Mouse (Mus musculus) cerebellum, adult 11-12 months (tissue): ENCODE results near the gene Zpbp2.
A peak's percentile ranks its signal among the peaks of the same experiment; 100 is the strongest.
"Not testable (repeated sequence)": the region's sequence is repeated elsewhere in the genome, so short reads cannot be mapped to it uniquely, and the experiment has no call there.

Experiments used
- DNase-seq: peaks from one replicate; pipeline ENCODE4 v3.0.0; 2022

Zpbp2 gene

GRCm38 (mm10) chr11:98590548-98591445, 39.9 kb downstream of the Zpbp2 start:
- DNase-seq = peak; percentile 60

GRCm38 (mm10) chr11:98595021-98595420, 44.1 kb downstream of the Zpbp2 start:
- no peak for DNase-seq

DNA sequence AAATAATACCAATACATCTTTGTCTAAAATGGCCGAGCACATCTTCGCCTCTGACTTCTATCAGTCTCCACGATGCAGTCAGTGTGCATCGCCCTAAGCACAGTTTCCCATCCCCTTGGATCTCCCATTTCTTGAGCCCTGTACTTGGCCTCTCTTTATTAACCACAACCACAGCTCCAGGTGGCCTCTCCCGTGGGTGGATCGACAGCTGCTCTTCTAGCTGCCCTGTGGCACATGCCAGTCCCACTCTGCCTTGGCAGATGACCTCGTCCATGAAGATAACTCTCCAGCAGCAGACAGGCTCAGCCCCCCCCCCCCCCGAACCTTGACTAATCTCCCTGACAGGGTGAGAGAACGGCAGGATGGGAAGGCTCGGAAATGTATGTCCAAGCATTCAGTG, 44.6 kb downstream of the Zpbp2 start:
- no peak for DNase-seq

- DNase-seq = no peak
Measured at GRCm38 (mm10) chr11:98595955-98596354, 45.1 kb downstream of the Zpbp2 start.

DNA sequence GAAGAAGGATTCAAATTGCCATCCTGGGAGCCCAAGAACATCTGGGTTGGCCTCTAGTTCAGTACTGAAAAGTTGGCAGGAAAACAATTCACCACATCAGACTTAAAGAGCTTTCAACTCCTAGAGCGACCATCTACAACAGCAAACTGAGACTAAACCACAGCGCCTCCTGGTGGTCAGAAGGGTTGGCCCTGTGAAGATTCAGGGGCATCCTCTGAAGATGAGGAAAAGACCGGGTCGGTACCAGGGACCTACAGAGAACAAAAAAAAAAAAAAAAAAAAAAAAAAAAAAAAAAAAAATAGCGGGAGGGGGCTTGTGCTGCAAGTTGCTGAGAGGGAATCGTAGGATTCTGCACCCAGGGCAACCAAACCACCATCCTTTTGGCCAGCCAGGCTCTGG, 46.5 kb downstream of the Zpbp2 start:
- DNase-seq = no peak

- no peak for DNase-seq
Measured at GRCm38 (mm10) chr11:98597991-98598390, 47.1 kb downstream of the Zpbp2 start, which contains the start of gene Lrrc3c. Gene Lrrc3c (plus strand): TSS chr11:98598291.

DNA sequence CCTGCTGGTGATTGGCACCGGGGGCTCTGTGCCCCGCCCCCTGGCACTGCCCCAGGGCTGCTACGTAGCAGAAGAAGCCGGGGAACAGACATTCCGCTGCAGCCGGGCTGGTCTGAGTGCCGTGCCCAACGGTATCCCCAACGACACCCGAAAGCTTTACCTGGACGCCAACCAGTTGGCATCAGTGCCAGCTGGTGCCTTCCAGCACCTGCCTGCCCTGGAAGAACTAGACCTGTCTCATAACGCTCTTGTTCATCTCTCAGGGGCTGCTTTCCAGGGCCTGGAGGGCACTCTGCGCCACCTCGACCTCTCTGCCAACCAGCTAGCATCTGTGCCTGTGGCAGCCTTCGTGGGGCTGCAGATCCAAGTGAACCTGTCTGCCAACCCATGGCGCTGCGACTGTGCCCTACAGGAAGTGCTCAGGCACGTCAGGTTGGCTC, 48.0 kb downstream of the Zpbp2 start:
- DNase-seq = peak; percentile 75

DNA sequence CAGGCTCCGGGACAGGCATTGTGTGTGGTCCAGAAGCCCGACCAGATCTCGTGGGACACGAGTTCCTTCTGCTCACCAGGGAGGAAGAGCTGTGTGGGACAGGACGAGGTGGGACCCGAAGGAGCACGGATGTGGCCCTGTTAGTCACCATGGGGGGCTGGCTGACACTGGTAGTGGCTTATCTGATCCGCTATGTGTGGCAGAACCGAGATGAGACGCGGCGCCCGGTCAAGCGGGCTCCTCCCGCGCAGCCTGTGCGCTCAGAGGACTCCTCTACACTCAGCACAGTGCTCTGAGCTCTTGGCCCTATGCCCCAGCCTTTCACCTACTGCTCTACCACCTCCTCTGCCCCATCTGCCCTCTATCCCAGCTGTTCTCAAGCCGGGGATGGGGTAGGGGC, 48.4 kb downstream of the Zpbp2 start:
- DNase-seq = no peak

DNA sequence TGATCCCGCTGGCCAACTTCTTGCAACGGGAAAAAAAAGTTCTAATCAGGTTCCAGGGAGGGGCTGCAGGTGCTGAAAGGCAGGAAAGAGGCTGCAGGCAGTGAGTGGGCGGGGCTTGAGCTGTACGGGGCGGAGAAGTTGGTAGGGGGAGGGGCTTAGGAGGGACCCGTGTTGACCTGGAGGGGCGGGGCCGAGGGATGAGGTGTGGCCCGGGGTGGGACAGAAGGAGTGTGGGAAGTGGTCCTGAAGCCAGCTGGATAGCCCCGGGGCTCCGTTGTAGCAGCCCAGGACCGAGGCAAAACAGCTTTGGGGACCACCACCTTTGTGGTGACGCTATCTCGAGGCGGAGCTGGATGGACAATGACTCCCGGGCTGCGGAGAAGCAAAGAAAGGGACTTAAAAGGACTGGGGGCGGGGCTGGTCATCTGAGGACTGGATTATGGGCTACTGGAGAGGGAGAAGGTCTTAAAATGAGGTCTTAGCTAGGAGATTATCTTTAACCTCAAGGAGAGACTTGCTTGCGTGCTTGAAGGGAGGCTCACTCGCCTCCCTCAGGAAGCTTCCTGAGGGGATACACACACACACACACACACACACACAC, 51.3 kb downstream of the Zpbp2 start:
- no peak for DNase-seq

DNA sequence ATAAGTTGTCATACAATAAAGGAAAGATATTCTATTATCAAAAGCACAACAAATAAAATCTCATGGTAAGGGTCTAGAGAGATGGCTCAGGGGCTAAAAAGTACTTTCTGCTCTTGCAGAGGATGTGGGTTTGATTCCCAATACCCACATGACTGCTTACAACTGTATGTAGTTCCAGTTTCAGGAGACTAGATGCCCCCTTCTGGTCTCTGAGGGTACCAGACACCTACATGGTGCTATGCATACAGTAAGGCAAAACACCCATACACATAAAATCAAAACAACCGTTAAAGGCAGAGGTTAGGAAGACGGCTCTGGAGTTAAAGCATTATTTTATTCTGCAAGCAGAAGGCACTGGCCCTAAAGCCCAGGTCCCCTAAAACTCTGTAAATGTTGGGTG, 53.1 kb downstream of the Zpbp2 start:
- no peak for DNase-seq

- DNase-seq = not testable (repeated sequence)
Measured at GRCm38 (mm10) chr11:98604911-98605310, 54.0 kb downstream of the Zpbp2 start.

DNA sequence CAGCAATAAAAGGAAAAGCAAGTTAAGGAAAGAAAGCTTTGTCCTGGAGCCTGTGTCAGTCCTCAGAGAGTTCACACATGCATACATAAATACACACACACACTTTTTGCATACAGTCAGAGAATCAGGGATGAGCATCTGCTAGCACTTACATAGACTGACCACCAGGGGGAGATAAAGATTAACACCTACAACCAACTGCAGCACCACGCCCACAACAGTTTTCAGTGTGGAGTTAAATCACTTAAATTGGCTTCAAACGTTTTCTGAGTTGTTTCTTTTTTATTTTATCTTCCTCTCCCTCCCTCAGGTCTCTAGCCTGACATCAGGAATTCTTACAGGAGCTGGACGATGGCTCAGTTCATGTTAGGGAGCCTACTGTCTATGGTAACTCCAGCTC, 55.9 kb downstream of the Zpbp2 start:
- DNase-seq = no peak
